Mouse (Mus musculus) megakaryocyte, embryonic 14.5 days (primary cell): Measurements from ENCODE around the gene Mndal. TPM values are rescaled to one million over a fixed set of nuclear protein-coding genes. Genes with fewer than 3 reads are reported as not detected.
"Not testable (repeated sequence)": the region's sequence is repeated elsewhere in the genome, so short reads cannot be mapped to it uniquely, and the experiment has no call there.

Experiments used
- H3K27me3 ChIP-seq: replicated peaks from 2 replicates; pipeline ENCODE3; 2012; ENCODE audit warnings: inconsistent platforms
- H3K36me3 ChIP-seq: replicated peaks from 2 replicates; pipeline ENCODE3; 2012; ENCODE audit warnings: low read length, inconsistent platforms, mixed read lengths
- H3K4me1 ChIP-seq: 2 replicates; pipeline ENCODE4 v1.6.1; 2012; ENCODE audit warnings: inconsistent platforms
- H3K4me3 ChIP-seq: replicated peaks from 2 replicates; pipeline ENCODE3; 2012; ENCODE audit warnings: moderate library complexity, mild to moderate bottlenecking, inconsistent platforms
- H3K9me3 ChIP-seq: 2 replicates; pipeline ENCODE4 v1.6.1; 2012; ENCODE audit warnings: inconsistent platforms
- FLI1 ChIP-seq: IDR thresholded peaks from 2 replicates; pipeline ENCODE4 v1.6.1; 2012; ENCODE audit warnings: low read length, inconsistent platforms, mixed read lengths
- GATA1 ChIP-seq: IDR thresholded peaks from 3 replicates; pipeline ENCODE4 v1.6.1; 2012; ENCODE audit warnings: mixed read lengths, low read length, inconsistent platforms, borderline replicate concordance
- polyA plus RNA-seq: library from polyadenylated mRNA; stranded (reverse); fragments of >175 nt; gene quantifications from 2 replicates; pipeline ENCODE4 v1.2.3, GENCODE M21; 2012; ENCODE audit warnings: low replicate concordance; ENCODE audit not compliant: insufficient read depth

Gene Mndal
- polyA plus RNA-seq, 1 experiment, result 4.0 TPM

- H3K4me3 ChIP-seq, result no peak overlapping the region
- H3K4me1 ChIP-seq, result no peaks in the 10 kb centered on the region
- no peaks in the 10 kb centered on the region for H3K27me3 ChIP-seq
- TF ChIP-seq FLI1 (no peak), GATA1 (no peak)
- H3K36me3 ChIP-seq, result peaks cover 13% of the 10 kb centered on the region
- no peaks in the 10 kb centered on the region for H3K9me3 ChIP-seq
Measured at GRCm38 (mm10) chr1:173866504-173866903, 75.8 kb downstream of the Mndal start.

DNA sequence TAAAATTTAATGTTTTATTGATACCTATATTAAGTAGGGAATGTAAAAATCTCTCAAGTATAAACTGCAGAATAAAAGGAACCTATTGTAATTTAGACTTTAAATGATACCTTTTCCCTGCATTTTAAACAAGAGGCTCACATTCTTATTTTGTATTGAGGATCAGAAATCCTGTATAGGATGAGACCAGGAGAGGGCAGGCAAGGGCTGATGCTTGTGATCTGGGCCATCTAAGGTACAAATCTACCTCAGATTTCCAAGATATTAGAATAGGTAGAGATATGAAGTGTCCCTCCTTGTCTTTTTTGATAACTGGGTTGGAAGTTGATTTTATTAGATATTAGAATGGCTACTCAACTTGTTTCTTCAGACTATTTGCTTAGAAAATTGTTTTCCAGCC is 88.6 kb downstream of the Mndal start:
- H3K4me3 ChIP-seq, H3K36me3 ChIP-seq, H3K4me1 ChIP-seq, H3K27me3 ChIP-seq, H3K9me3 ChIP-seq: not testable (repeated sequence)

DNA sequence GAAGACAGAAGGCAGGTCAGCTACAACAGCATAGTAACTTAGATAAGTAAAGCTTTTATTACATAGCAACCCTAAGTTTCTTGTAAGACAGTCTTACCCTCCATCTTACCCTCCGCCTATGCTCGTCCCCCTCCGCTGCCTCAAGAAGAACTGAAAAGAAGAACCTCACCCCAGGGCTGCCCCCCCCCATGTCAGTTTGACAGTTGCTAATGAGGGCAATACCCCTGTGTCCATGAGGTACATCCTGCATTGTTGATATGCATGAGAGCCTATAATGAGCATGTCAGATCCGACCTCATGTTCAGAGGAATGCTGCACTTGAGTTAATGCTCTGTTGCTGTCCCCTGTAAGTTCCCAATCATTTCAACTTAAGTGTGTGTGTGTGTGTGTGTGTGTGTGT is 89.4 kb downstream of the Mndal start:
- not testable (repeated sequence) for H3K4me3 ChIP-seq, H3K4me1 ChIP-seq, H3K9me3 ChIP-seq

GRCm38 (mm10) chr1:173846193-173846592 is 96.1 kb downstream of the Mndal start:
- not testable (repeated sequence) for H3K36me3 ChIP-seq, H3K9me3 ChIP-seq, H3K4me1 ChIP-seq, H3K27me3 ChIP-seq, H3K4me3 ChIP-seq

More for the DNA sequence above, 89.4 kb downstream of the Mndal start:
- H3K27me3 ChIP-seq, H3K36me3 ChIP-seq: not testable (repeated sequence)

GRCm38 (mm10) chr1:173844754-173845153 is 97.5 kb downstream of the Mndal start:
- Histone ChIP-seq H3K27me3 (no peaks in the 10 kb centered on the region), H3K4me1 (no peaks in the 10 kb centered on the region), H3K4me3 (no peak overlapping the region), H3K9me3 (no peaks in the 10 kb centered on the region), H3K36me3 (no peaks in the 10 kb centered on the region)
- TF ChIP-seq FLI1 (no peak), GATA1 (no peak)

DNA sequence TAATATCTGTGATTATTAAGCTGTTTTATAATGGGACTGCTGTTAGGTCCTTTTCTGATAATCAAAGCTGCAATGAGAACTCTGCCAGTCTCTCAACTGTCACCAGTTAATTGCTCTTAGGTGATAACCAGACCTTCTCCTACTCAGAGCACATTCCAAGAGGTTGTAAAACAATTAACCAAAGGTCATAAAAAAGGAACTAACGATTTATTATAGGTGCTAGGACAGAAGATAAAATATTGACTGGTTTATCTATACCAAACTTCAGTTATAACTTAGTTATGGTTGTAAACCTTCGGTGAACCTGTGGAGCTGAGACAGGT is 120.8 kb downstream of the Mndal start:
- not testable (repeated sequence) for H3K4me3 ChIP-seq, H3K4me1 ChIP-seq, H3K36me3 ChIP-seq, H3K27me3 ChIP-seq, H3K9me3 ChIP-seq

DNA sequence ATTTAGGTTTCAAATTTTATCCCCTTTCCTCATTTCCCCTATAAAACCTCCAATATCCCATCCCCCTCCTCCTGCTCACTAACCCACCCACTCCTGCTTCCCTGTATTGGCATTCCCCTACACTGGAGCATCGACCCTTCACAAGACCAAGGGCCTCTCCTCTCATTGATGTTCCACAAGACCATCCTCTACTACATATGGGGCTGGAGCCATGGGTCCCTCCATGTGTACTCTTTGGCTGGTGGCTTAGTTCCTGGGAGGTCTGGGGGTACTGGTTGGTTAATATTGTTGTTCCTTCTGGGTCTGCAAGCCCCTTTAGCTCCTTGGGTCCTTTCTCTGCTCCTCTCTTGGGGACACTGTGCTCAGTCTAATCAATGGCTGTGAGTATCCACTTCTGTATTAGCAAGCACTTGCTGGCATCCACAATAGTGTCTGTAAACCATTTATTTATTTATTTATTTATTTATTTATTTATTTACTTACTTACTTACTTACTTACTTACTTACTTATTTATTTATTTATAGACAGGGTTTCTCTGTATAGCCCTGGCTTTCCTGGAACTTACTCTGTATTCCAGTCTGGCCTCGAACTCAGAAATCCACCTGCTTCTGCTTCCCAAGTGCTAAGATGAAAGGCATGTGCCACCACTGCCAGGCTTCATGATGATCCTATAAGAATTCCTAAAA is 121.4 kb downstream of the Mndal start:
- not testable (repeated sequence) for H3K4me3 ChIP-seq, H3K36me3 ChIP-seq, H3K9me3 ChIP-seq, H3K4me1 ChIP-seq, H3K27me3 ChIP-seq

DNA sequence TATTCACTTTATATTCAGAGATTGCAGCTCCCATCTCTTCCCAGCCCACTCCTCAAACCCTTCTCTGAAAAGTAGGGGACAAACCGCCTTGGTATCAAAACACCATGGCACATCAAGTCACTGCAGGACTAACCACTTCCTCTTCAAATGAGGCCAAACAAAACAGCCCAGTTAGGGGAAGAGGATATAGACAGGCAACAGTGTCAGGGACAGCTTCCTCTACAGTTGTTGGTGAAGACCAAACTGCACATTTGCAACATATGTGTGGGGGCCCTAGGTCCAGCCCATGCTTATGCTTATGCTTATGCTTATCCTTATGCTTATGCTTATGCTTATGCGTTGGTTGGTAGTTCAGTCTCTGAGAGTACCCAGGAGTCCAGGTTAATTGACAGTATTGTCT is 133.0 kb downstream of the Mndal start:
- not testable (repeated sequence) for H3K27me3 ChIP-seq, H3K9me3 ChIP-seq, H3K4me1 ChIP-seq, H3K4me3 ChIP-seq, H3K36me3 ChIP-seq

- not testable (repeated sequence) for H3K4me3 ChIP-seq, H3K4me1 ChIP-seq, H3K36me3 ChIP-seq, H3K27me3 ChIP-seq, H3K9me3 ChIP-seq
Measured at GRCm38 (mm10) chr1:173802689-173803281, 139.5 kb downstream of the Mndal start.

GRCm38 (mm10) chr1:173802207-173802606 is 140.1 kb downstream of the Mndal start:
- H3K36me3 ChIP-seq, H3K4me1 ChIP-seq, H3K9me3 ChIP-seq, H3K27me3 ChIP-seq: not testable (repeated sequence)
- H3K4me3 ChIP-seq, result peak overlapping the region; percentile 73

- H3K4me1 ChIP-seq, H3K9me3 ChIP-seq, H3K27me3 ChIP-seq, H3K36me3 ChIP-seq: not testable (repeated sequence)
- peak overlapping the region; percentile 73 for H3K4me3 ChIP-seq
Measured at GRCm38 (mm10) chr1:173801791-173802190, 140.5 kb downstream of the Mndal start.

Other genes with a start within 250 kb of the Mndal start
- gene Ifi207, start 200.7 kb downstream of the Mndal start, polyA plus RNA-seq, result 2.0 TPM in 1 of 2 replicates, not detected in the other
- gene Ifi204, start 175.5 kb downstream of the Mndal start, polyA plus RNA-seq, result 0.43 TPM in 1 of 2 replicates, not detected in the other
- gene Ifi211, start 29.4 kb downstream of the Mndal start, polyA plus RNA-seq, result 0.25 TPM in 1 of 2 replicates, not detected in the other
- gene Ifi203, start 181 bp upstream of the Mndal start, polyA plus RNA-seq, result 2.3 TPM in 1 of 2 replicates, not detected in the other
- 0.16 TPM in 1 of 2 replicates, not detected in the other for gene Ifi202b, start 40.3 kb upstream of the Mndal start, polyA plus RNA-seq
- gene Ifi205, start 89.3 kb upstream of the Mndal start, polyA plus RNA-seq, result not detected in 2 replicates
- not detected in 2 replicates for gene Olfr433, start 98.2 kb upstream of the Mndal start, polyA plus RNA-seq
- not detected in 2 replicates for gene Olfr432, start 106.7 kb upstream of the Mndal start, polyA plus RNA-seq
- gene Olfr430, start 124.1 kb upstream of the Mndal start, polyA plus RNA-seq, result not detected in 2 replicates
- not detected in 2 replicates for gene Olfr429, start 141.8 kb upstream of the Mndal start, polyA plus RNA-seq
- gene Olfr427, start 154.4 kb upstream of the Mndal start, polyA plus RNA-seq, result not detected in 2 replicates
- not detected in 2 replicates for gene Olfr231, start 178.7 kb upstream of the Mndal start, polyA plus RNA-seq
- gene Olfr424, start 189.0 kb upstream of the Mndal start, polyA plus RNA-seq, result not detected in 2 replicates
- not detected in 2 replicates for gene Olfr420, start 213.1 kb upstream of the Mndal start, polyA plus RNA-seq
- 0.11 TPM in 1 of 2 replicates, not detected in the other for gene Spta1, start 230.3 kb upstream of the Mndal start, polyA plus RNA-seq